Mouse (Mus musculus) intestine, embryonic 15.5 days (tissue): ENCODE results near the gene Pcdh9. TPM values are rescaled to one million over a fixed set of nuclear protein-coding genes. Genes with fewer than 3 reads are reported as not detected.

Experiments used
- ATAC-seq: fragments of 200-750 bp; cut with Nextera tagmentation; 2 replicates; pipeline ENCODE4 v1.8.0; 2017; ENCODE audit warnings: moderate TSS enrichment, moderate library complexity
- H3K27ac ChIP-seq: fragments of 300-500 bp; sonication (generic); 2 replicates; pipeline ENCODE4 v1.5.1; 2015; ENCODE audit warnings: mild to moderate bottlenecking, inconsistent platforms
- H3K27me3 ChIP-seq: fragments of 300-500 bp; sonication (generic); replicated peaks from 2 replicates; pipeline ENCODE4 v1.6.1; 2015; ENCODE audit warnings: inconsistent platforms
- H3K36me3 ChIP-seq: fragments of 300-500 bp; sonication (generic); 2 replicates; pipeline ENCODE4 v1.6.1; 2015; ENCODE audit warnings: inconsistent platforms
- H3K4me1 ChIP-seq: fragments of 300-500 bp; sonication (generic); replicated peaks from 2 replicates; pipeline ENCODE4 v1.6.1; 2015; ENCODE audit warnings: inconsistent platforms
- H3K4me2 ChIP-seq: fragments of 300-500 bp; sonication (generic); replicated peaks from 2 replicates; pipeline ENCODE4 v1.6.1; 2015; ENCODE audit warnings: mild to moderate bottlenecking, inconsistent platforms
- H3K4me3 ChIP-seq: fragments of 300-500 bp; sonication (generic); replicated peaks from 2 replicates; pipeline ENCODE4 v1.5.1; 2015; ENCODE audit warnings: inconsistent platforms
- H3K9ac ChIP-seq: fragments of 300-500 bp; sonication (generic); 2 replicates; pipeline ENCODE4 v1.6.1; 2015; ENCODE audit warnings: inconsistent platforms
- H3K9me3 ChIP-seq: fragments of 300-500 bp; sonication (generic); 2 replicates; pipeline ENCODE4 v1.6.1; 2016; ENCODE audit warnings: inconsistent platforms
- WGBS: fragments of 180-500 bp; shearing (Covaris S2); methylation state at CpG from one replicate; pipeline ENCODE4 v1.1.7; 2015; 5-methylcytosine and 5-hydroxymethylcytosine counted together
- polyA plus RNA-seq: library from polyadenylated mRNA; unstranded; fragments of >200 nt; fragmentation: Nextera tagmentation; extraction: Ambion mirVana; gene quantifications from 2 replicates; pipeline ENCODE4 v1.2.1, GENCODE M21; 2015

Pcdh9 gene
- polyA plus RNA-seq, 1 experiment from 2014 or later, result 15.6 TPM

GRCm38 (mm10) chr14:93875968-93876367, 14.5 kb downstream of the Pcdh9 start:
- 95% methylated on average over 1 of the region's 1 CpGs for WGBS
- no peak overlapping the region for H3K4me2 ChIP-seq
- no peak for ATAC-seq
- H3K9me3 ChIP-seq, result no peaks in the 10 kb centered on the region
- H3K27ac ChIP-seq, result no peak overlapping the region
- H3K36me3 ChIP-seq, result no peaks in the 10 kb centered on the region
- no peak overlapping the region for H3K4me3 ChIP-seq
- H3K27me3 ChIP-seq, result no peaks in the 10 kb centered on the region
- no peak overlapping the region for H3K9ac ChIP-seq
- H3K4me1 ChIP-seq, result no peaks in the 10 kb centered on the region

- no peaks in the 10 kb centered on the region for H3K4me1 ChIP-seq
- no peaks in the 10 kb centered on the region for H3K9me3 ChIP-seq
- H3K9ac ChIP-seq, result no peak overlapping the region
- H3K4me3 ChIP-seq, result no peak overlapping the region
- H3K4me2 ChIP-seq, result no peak overlapping the region
- H3K36me3 ChIP-seq, result no peaks in the 10 kb centered on the region
- H3K27ac ChIP-seq, result no peak overlapping the region
- no peak for ATAC-seq
- no peaks in the 10 kb centered on the region for H3K27me3 ChIP-seq
Observed at GRCm38 (mm10) chr14:93868211-93868610, 22.3 kb downstream of the Pcdh9 start.

GRCm38 (mm10) chr14:93858069-93858468, 32.4 kb downstream of the Pcdh9 start:
- Histone ChIP-seq H3K27me3 (no peaks in the 10 kb centered on the region), H3K36me3 (no peaks in the 10 kb centered on the region), H3K27ac (no peak overlapping the region), H3K4me2 (no peak overlapping the region), H3K4me3 (no peak overlapping the region), H3K4me1 (no peaks in the 10 kb centered on the region), H3K9me3 (no peaks in the 10 kb centered on the region), H3K9ac (no peak overlapping the region)
- ATAC-seq, result no peak
- 90% methylated on average over 3 of the region's 3 CpGs for WGBS

GRCm38 (mm10) chr14:93846091-93846677, 44.3 kb downstream of the Pcdh9 start:
- Histone ChIP-seq H3K27ac (no peak overlapping the region), H3K9me3 (no peaks in the 10 kb centered on the region), H3K4me2 (no peak overlapping the region), H3K27me3 (no peaks in the 10 kb centered on the region), H3K4me1 (no peaks in the 10 kb centered on the region), H3K9ac (no peak overlapping the region), H3K36me3 (no peaks in the 10 kb centered on the region), H3K4me3 (no peak overlapping the region)
- no peak for ATAC-seq
- 56% methylated on average over 1 of the region's 1 CpGs for WGBS

GRCm38 (mm10) chr14:93842686-93843288, 47.7 kb downstream of the Pcdh9 start:
- H3K4me1 ChIP-seq, result no peaks in the 10 kb centered on the region
- H3K9me3 ChIP-seq, result no peaks in the 10 kb centered on the region
- ATAC-seq, result no peak
- no peak overlapping the region for H3K4me2 ChIP-seq
- no peaks in the 10 kb centered on the region for H3K27me3 ChIP-seq
- no peak overlapping the region for H3K4me3 ChIP-seq
- no peaks in the 10 kb centered on the region for H3K36me3 ChIP-seq
- H3K9ac ChIP-seq, result no peak overlapping the region
- WGBS, result 76% methylated on average over 3 of the region's 3 CpGs
- H3K27ac ChIP-seq, result no peak overlapping the region

GRCm38 (mm10) chr14:93832511-93832910, 58.0 kb downstream of the Pcdh9 start:
- Histone ChIP-seq H3K36me3 (no peaks in the 10 kb centered on the region), H3K4me2 (no peak overlapping the region), H3K4me3 (no peak overlapping the region), H3K27me3 (no peaks in the 10 kb centered on the region), H3K9me3 (no peaks in the 10 kb centered on the region), H3K4me1 (no peaks in the 10 kb centered on the region), H3K27ac (no peak overlapping the region), H3K9ac (no peak overlapping the region)
- ATAC-seq, result no peak
- 85% methylated on average over 6 of the region's 6 CpGs for WGBS

GRCm38 (mm10) chr14:93827159-93827558, 63.3 kb downstream of the Pcdh9 start:
- Histone ChIP-seq H3K4me1 (no peaks in the 10 kb centered on the region), H3K27ac (no peak overlapping the region), H3K4me3 (no peak overlapping the region), H3K9ac (no peak overlapping the region), H3K9me3 (no peaks in the 10 kb centered on the region), H3K27me3 (no peaks in the 10 kb centered on the region), H3K36me3 (no peaks in the 10 kb centered on the region), H3K4me2 (no peak overlapping the region)
- no peak for ATAC-seq
- WGBS, result 61% methylated on average over 6 of the region's 6 CpGs

- H3K4me1 ChIP-seq, result no peaks in the 10 kb centered on the region
- H3K27me3 ChIP-seq, result no peaks in the 10 kb centered on the region
- ATAC-seq, result no peak
- H3K36me3 ChIP-seq, result no peaks in the 10 kb centered on the region
- H3K4me2 ChIP-seq, result no peak overlapping the region
- no peaks in the 10 kb centered on the region for H3K9me3 ChIP-seq
- no peak overlapping the region for H3K27ac ChIP-seq
- no peak overlapping the region for H3K9ac ChIP-seq
- WGBS, result 42% methylated on average over 6 of the region's 6 CpGs
- H3K4me3 ChIP-seq, result no peak overlapping the region
Observed at GRCm38 (mm10) chr14:93826042-93826462, 64.4 kb downstream of the Pcdh9 start.

- Histone ChIP-seq H3K9ac (no peak overlapping the region), H3K9me3 (no peaks in the 10 kb centered on the region), H3K27me3 (no peaks in the 10 kb centered on the region), H3K4me3 (no peak overlapping the region), H3K27ac (no peak overlapping the region), H3K4me2 (no peak overlapping the region), H3K36me3 (no peaks in the 10 kb centered on the region), H3K4me1 (no peaks in the 10 kb centered on the region)
- no peak for ATAC-seq
- 84% methylated on average over 4 of the region's 4 CpGs for WGBS
Observed at GRCm38 (mm10) chr14:93818845-93819244, 71.6 kb downstream of the Pcdh9 start.

- H3K4me3 ChIP-seq, result no peak overlapping the region
- H3K36me3 ChIP-seq, result no peaks in the 10 kb centered on the region
- H3K9ac ChIP-seq, result no peak overlapping the region
- no peaks in the 10 kb centered on the region for H3K9me3 ChIP-seq
- 27% methylated on average over 4 of the region's 4 CpGs for WGBS
- no peak overlapping the region for H3K4me2 ChIP-seq
- no peaks in the 10 kb centered on the region for H3K27me3 ChIP-seq
- H3K4me1 ChIP-seq, result no peaks in the 10 kb centered on the region
- ATAC-seq, result no peak
- no peak overlapping the region for H3K27ac ChIP-seq
Observed at GRCm38 (mm10) chr14:93817591-93817990, 72.9 kb downstream of the Pcdh9 start.

- Histone ChIP-seq H3K4me3 (no peak overlapping the region), H3K9ac (no peak overlapping the region), H3K36me3 (no peaks in the 10 kb centered on the region), H3K4me2 (no peak overlapping the region), H3K27ac (no peak overlapping the region), H3K4me1 (no peaks in the 10 kb centered on the region), H3K27me3 (no peaks in the 10 kb centered on the region), H3K9me3 (no peaks in the 10 kb centered on the region)
- no peak for ATAC-seq
- 87% methylated on average over 3 of the region's 3 CpGs for WGBS
Observed at GRCm38 (mm10) chr14:93794530-93794929, 95.9 kb downstream of the Pcdh9 start.

- Histone ChIP-seq H3K27me3 (no peaks in the 10 kb centered on the region), H3K4me3 (no peak overlapping the region), H3K4me1 (no peaks in the 10 kb centered on the region), H3K27ac (no peak overlapping the region), H3K4me2 (no peak overlapping the region), H3K9me3 (no peaks in the 10 kb centered on the region), H3K9ac (no peak overlapping the region), H3K36me3 (no peaks in the 10 kb centered on the region)
- ATAC-seq, result no peak
- WGBS, result 74% methylated on average over 4 of the region's 4 CpGs
Observed at GRCm38 (mm10) chr14:93786234-93786633, 104.2 kb downstream of the Pcdh9 start.

GRCm38 (mm10) chr14:93785031-93785430, 105.4 kb downstream of the Pcdh9 start:
- no peak for ATAC-seq
- Histone ChIP-seq H3K9me3 (no peaks in the 10 kb centered on the region), H3K27ac (no peak overlapping the region), H3K4me3 (no peak overlapping the region), H3K36me3 (no peaks in the 10 kb centered on the region), H3K4me1 (no peaks in the 10 kb centered on the region), H3K9ac (no peak overlapping the region), H3K4me2 (no peak overlapping the region), H3K27me3 (no peaks in the 10 kb centered on the region)
- WGBS, result 69% methylated on average over 2 of the region's 2 CpGs
